ENCODE assay signal across 8 mouse cellular contexts in genomic region chr15:98881656-98882008, GRCm38 (mm10). TPM values are rescaled to one million over a fixed set of nuclear protein-coding genes. Genes with fewer than 3 reads are reported as not detected.
DNase-seq lines count a peak whose midpoint lies in the region; ATAC-seq and TF ChIP-seq lines count a peak whose summit lies in the region.

No protein-coding gene starts in this region.

- no peak for TF ChIP-seq CTCF in heart, adult 2 months (IDR thresholded peaks at IDR 0.05)
- no peak for TF ChIP-seq CTCF in E14TG2a.4 (conservative IDR thresholded peaks at IDR 0.05; ENCODE audit: low read length)

- no peak for TF ChIP-seq POLR2A in heart, adult 2 months (IDR thresholded peaks at IDR 0.05; ENCODE audit: insufficient read depth, low read depth, low read length)

- ATAC-seq in forebrain, embryonic 15.5 days (replicated peaks), result peak; percentile 59
- peak; percentile 4; the same call in 1 of the 2 replicates for ATAC-seq in liver, embryonic 15.5 days (ENCODE audit: insufficient read depth)
- no peak for ATAC-seq in megakaryocyte-erythroid progenitor cell, adult 5-6 weeks (replicated peaks; ENCODE audit: low FRiP score, low TSS enrichment, poor library complexity, severe bottlenecking)

- no peaks in the 10 kb centered on the region for H3K9me3 ChIP-seq in E14TG2a.4 (ENCODE audit: low read length)
- H3K9me3 ChIP-seq in forebrain, embryonic 15.5 days, result no peaks in the 10 kb centered on the region
- no peaks in the 10 kb centered on the region for H3K9me3 ChIP-seq in liver, embryonic 15.5 days (replicated peaks)

- no peaks in the 10 kb centered on the region for H3K27me3 ChIP-seq in heart, adult 2 months (ENCODE audit: control insufficient read depth, insufficient read depth, low read length)
- H3K27me3 ChIP-seq in E14TG2a.4 (ENCODE audit: insufficient read depth, low read length), result no peaks in the 10 kb centered on the region
- no peaks in the 10 kb centered on the region for H3K27me3 ChIP-seq in forebrain, embryonic 15.5 days
- H3K27me3 ChIP-seq in liver, embryonic 15.5 days, result 0 out of 2 replicates have a peak, but pooled peaks cover under 1% of the 10 kb centered on the region

- peaks cover 2% of the 10 kb centered on the region; the same call in 1 of the 2 replicates for H3K4me1 ChIP-seq in heart, adult 2 months (ENCODE audit: control insufficient read depth, insufficient read depth, low read length)
- H3K4me1 ChIP-seq in E14TG2a.4 (replicated peaks; ENCODE audit: low read depth, low read length), result peaks cover 55% of the 10 kb centered on the region
- peaks cover 25% of the 10 kb centered on the region for H3K4me1 ChIP-seq in forebrain, embryonic 15.5 days
- H3K4me1 ChIP-seq in liver, embryonic 15.5 days (replicated peaks), result peaks cover 33% of the 10 kb centered on the region

- H3K4me3 ChIP-seq in heart, adult 2 months, result peak overlapping the region; percentile 84; the same call in 1 of the 2 replicates
- H3K4me3 ChIP-seq in E14TG2a.4 (replicated peaks; ENCODE audit: low read length), result peak overlapping the region; percentile 60
- peak overlapping the region; percentile 73 for H3K4me3 ChIP-seq in forebrain, embryonic 15.5 days
- H3K4me3 ChIP-seq in liver, embryonic 15.5 days (replicated peaks), result peak overlapping the region; percentile 82

- H3K36me3 ChIP-seq in heart, adult 2 months (ENCODE audit: control insufficient read depth, insufficient read depth, low read length), result no peaks in the 10 kb centered on the region
- peaks cover 26% of the 10 kb centered on the region for H3K36me3 ChIP-seq in E14TG2a.4 (ENCODE audit: insufficient read depth, low read length)
- peaks cover 3% of the 10 kb centered on the region; the same call in 1 of the 2 replicates for H3K36me3 ChIP-seq in forebrain, embryonic 15.5 days
- H3K36me3 ChIP-seq in liver, embryonic 15.5 days (replicated peaks), result no peaks in the 10 kb centered on the region

- no peaks in the 10 kb centered on the region for H3K79me2 ChIP-seq in heart, adult 2 months (replicated peaks; ENCODE audit: control insufficient read depth, insufficient read depth, low read length)

- TF ChIP-seq EP300 in heart, adult 2 months (IDR thresholded peaks at IDR 0.05; ENCODE audit: insufficient read depth, low read depth, low read length), result no peak

- H3K27ac ChIP-seq in heart, adult 2 months, result peak overlapping the region; percentile 21; the same call in 1 of the 2 replicates
- H3K27ac ChIP-seq in forebrain, embryonic 15.5 days (replicated peaks), result peak overlapping the region; percentile 29
- peak overlapping the region; percentile 94 for H3K27ac ChIP-seq in liver, embryonic 15.5 days (replicated peaks)

- WGBS in heart, adult 2 months, result 27% methylated on average over 5 of the region's 5 CpGs
- 2% methylated on average over 5 of the region's 5 CpGs for WGBS in forebrain, embryonic 15.5 days
- WGBS in liver, embryonic 15.5 days (ENCODE audit: insufficient replicate concordance), result 18% methylated on average over 5 of the region's 5 CpGs

- peak overlapping the region; percentile 87 for H3K4me2 ChIP-seq in forebrain, embryonic 15.5 days (replicated peaks)
- peak overlapping the region; percentile 86 for H3K4me2 ChIP-seq in liver, embryonic 15.5 days

- intact Hi-C loops in heart, adult 2 months (cut with DNase I), result loop anchor here (5.0 kb wide), 1 partner anchor 36 kb away; the partner anchor contains the start of gene Lmbr1l
- intact Hi-C loops in heart, postnatal 25 days (cut with DNase I), result loop anchor here (5.0 kb wide), 1 partner anchor 36 kb away; the partner anchor contains the start of gene Lmbr1l

- no peak for DNase-seq in heart, adult 2 months
- no peak for DNase-seq in heart, postnatal 25 days (ENCODE audit: low spot score)
- no peak for DNase-seq in layer of hippocampus, postnatal 14 days (ENCODE audit: low spot score in 2 of 2)
- no peak for DNase-seq in thymus, postnatal 10 days (ENCODE audit: low spot score in 2 of 2)

- H3K9ac ChIP-seq in heart, adult 2 months (ENCODE audit: low read depth, low read length), result no peak overlapping the region
- no peak overlapping the region for H3K9ac ChIP-seq in forebrain, embryonic 15.5 days (replicated peaks)
- H3K9ac ChIP-seq in liver, embryonic 15.5 days, result peak overlapping the region; percentile 10; the same call in 1 of the 2 replicates

RNA-seq across cellular contexts. Expression of gene Kmt2d, which starts 10.6 kb away (rescaled TPM):
- total RNA-seq in heart, adult 2 months (2021), result 10 to 100 TPM; 51.3 to 56.5 TPM
- 17.1 and 17.7 TPM in 2 replicates for polyA plus RNA-seq in heart, adult 2 months (2012; rRNA removed)
- total RNA-seq in heart, postnatal 25 days (2021), result 10 to 100 TPM; 52.1 to 57.7 TPM
- 13.9 and 14.3 TPM in 2 replicates for polyA plus RNA-seq in forebrain, embryonic 15.5 days (2015; fragmentation: Nextera tagmentation; extraction: Ambion mirVana)
- polyA plus RNA-seq in liver, embryonic 15.5 days (2015; fragmentation: Nextera tagmentation; extraction: Ambion mirVana), result 3.7 and 4.2 TPM in 2 replicates
- 10 to 100 TPM; 71.7 to 83.1 TPM for total RNA-seq in layer of hippocampus, postnatal 14 days (2021)
- 55.2 and 72.7 TPM in 2 replicates for total RNA-seq in megakaryocyte-erythroid progenitor cell, adult 5-6 weeks (2014; fragmentation: Nextera tagmentation)
- total RNA-seq in megakaryocyte-erythroid progenitor cell, adult 5-6 weeks (2017), result 27.5 and 31.8 TPM in 2 replicates

RNA-seq across cellular contexts. Expression of gene Rhebl1, which starts 12.7 kb away (rescaled TPM):
- 1 to 10 TPM; 1.6 to 2.3 TPM for total RNA-seq in heart, adult 2 months (2021)
- 3.7 and 4.4 TPM in 2 replicates for polyA plus RNA-seq in heart, adult 2 months (2012; rRNA removed)
- 1 to 10 TPM; 2.0 to 2.8 TPM for total RNA-seq in heart, postnatal 25 days (2021)
- 42.7 and 46.4 TPM in 2 replicates for polyA plus RNA-seq in forebrain, embryonic 15.5 days (2015; fragmentation: Nextera tagmentation; extraction: Ambion mirVana)
- 2.9 and 3.0 TPM in 2 replicates for polyA plus RNA-seq in liver, embryonic 15.5 days (2015; fragmentation: Nextera tagmentation; extraction: Ambion mirVana)
- 1 to 10 TPM; 8.1 to 9.3 TPM for total RNA-seq in layer of hippocampus, postnatal 14 days (2021)
- total RNA-seq in megakaryocyte-erythroid progenitor cell, adult 5-6 weeks (2014; fragmentation: Nextera tagmentation), result 17.4 and 25.2 TPM in 2 replicates
- 4.3 and 9.4 TPM in 2 replicates for total RNA-seq in megakaryocyte-erythroid progenitor cell, adult 5-6 weeks (2017)

RNA-seq across cellular contexts. Expression of gene Dhh, which starts 16.7 kb away (rescaled TPM):
- total RNA-seq in heart, adult 2 months (2021), result 1 to 10 TPM in 1 of 2 experiments, under 1 TPM in 1; 0.73 to 1.5 TPM
- polyA plus RNA-seq in heart, adult 2 months (2012; rRNA removed), result 0.94 and 1.8 TPM in 2 replicates
- total RNA-seq in heart, postnatal 25 days (2021), result 1 to 10 TPM; 1.8 TPM
- 0.52 and 0.68 TPM in 2 replicates for polyA plus RNA-seq in forebrain, embryonic 15.5 days (2015; fragmentation: Nextera tagmentation; extraction: Ambion mirVana)
- 0.08 and 0.12 TPM in 2 replicates for polyA plus RNA-seq in liver, embryonic 15.5 days (2015; fragmentation: Nextera tagmentation; extraction: Ambion mirVana)
- under 1 TPM; 0.31 to 0.35 TPM for total RNA-seq in layer of hippocampus, postnatal 14 days (2021)
- total RNA-seq in megakaryocyte-erythroid progenitor cell, adult 5-6 weeks (2014; fragmentation: Nextera tagmentation), result not detected in 2 replicates
- total RNA-seq in megakaryocyte-erythroid progenitor cell, adult 5-6 weeks (2017), result not detected in 2 replicates

RNA-seq across cellular contexts. Expression of gene Lmbr1l, which starts 36.4 kb away (rescaled TPM):
- total RNA-seq in heart, adult 2 months (2021), result 10 to 100 TPM in 1 of 2 experiments, 1 to 10 TPM in 1; 7.1 to 11.1 TPM
- polyA plus RNA-seq in heart, adult 2 months (2012; rRNA removed), result 23.2 and 25.0 TPM in 2 replicates
- 10 to 100 TPM; 11.5 to 13.4 TPM for total RNA-seq in heart, postnatal 25 days (2021)
- 43.2 and 45.2 TPM in 2 replicates for polyA plus RNA-seq in forebrain, embryonic 15.5 days (2015; fragmentation: Nextera tagmentation; extraction: Ambion mirVana)
- polyA plus RNA-seq in liver, embryonic 15.5 days (2015; fragmentation: Nextera tagmentation; extraction: Ambion mirVana), result 4.7 and 4.8 TPM in 2 replicates
- 10 to 100 TPM; 13.7 to 17.9 TPM for total RNA-seq in layer of hippocampus, postnatal 14 days (2021)
- total RNA-seq in megakaryocyte-erythroid progenitor cell, adult 5-6 weeks (2014; fragmentation: Nextera tagmentation), result 8.7 and 14.5 TPM in 2 replicates
- 5.7 and 12.0 TPM in 2 replicates for total RNA-seq in megakaryocyte-erythroid progenitor cell, adult 5-6 weeks (2017)

RNA-seq across cellular contexts. Expression of gene Prkag1, which starts 50.3 kb away (rescaled TPM):
- 100 to 1,000 TPM; 104 to 114 TPM for total RNA-seq in heart, adult 2 months (2021)
- 95.7 and 200 TPM in 2 replicates for polyA plus RNA-seq in heart, adult 2 months (2012; rRNA removed)
- total RNA-seq in heart, postnatal 25 days (2021), result 100 to 1,000 TPM in 1 of 2 experiments, 10 to 100 TPM in 1; 90.5 to 103 TPM
- polyA plus RNA-seq in forebrain, embryonic 15.5 days (2015; fragmentation: Nextera tagmentation; extraction: Ambion mirVana), result 89.0 and 91.7 TPM in 2 replicates
- polyA plus RNA-seq in liver, embryonic 15.5 days (2015; fragmentation: Nextera tagmentation; extraction: Ambion mirVana), result 94.1 and 95.7 TPM in 2 replicates
- total RNA-seq in layer of hippocampus, postnatal 14 days (2021), result 10 to 100 TPM; 44.5 to 46.2 TPM
- 61.3 and 121 TPM in 2 replicates for total RNA-seq in megakaryocyte-erythroid progenitor cell, adult 5-6 weeks (2014; fragmentation: Nextera tagmentation)
- 120 and 143 TPM in 2 replicates for total RNA-seq in megakaryocyte-erythroid progenitor cell, adult 5-6 weeks (2017)

Comparison
In these comparisons a context has a peak if more than half of its experiments do, and no peak if none do; other contexts are left out.
1. H3K27ac ChIP-seq: peak in every context shown above with its lines; median percentile 94 in liver, embryonic 15.5 days; 29 in forebrain, embryonic 15.5 days; 21 in heart, adult 2 months.